Mouse (Mus musculus) stomach, embryonic 14.5 days (tissue): ENCODE measurements around the gene Mylpf. TPM values are rescaled to one million over a fixed set of nuclear protein-coding genes. Genes with fewer than 3 reads are reported as not detected.
A peak's percentile ranks its signal among the peaks of the same experiment; 100 is the strongest.

ENCODE experiments used
- ATAC-seq: fragments of 200-750 bp; cut with Nextera tagmentation; 2 replicates; pipeline ENCODE4 v1.8.0; 2017; ENCODE audit warnings: low read depth, moderate TSS enrichment; ENCODE audit not compliant: insufficient number of reproducible peaks, insufficient read depth, low FRiP score
- H3K27ac ChIP-seq: fragments of 300-500 bp; sonication (generic); 2 replicates; pipeline ENCODE4 v1.5.1; 2014; ENCODE audit warnings: mild to moderate bottlenecking, low read length, moderate library complexity, mixed read lengths
- H3K27me3 ChIP-seq: fragments of 300-500 bp; sonication (generic); 2 replicates; pipeline ENCODE4 v1.6.1; 2014; ENCODE audit warnings: low read length, control low read depth, mixed read lengths; ENCODE audit not compliant: control insufficient read depth, insufficient read depth
- H3K36me3 ChIP-seq: fragments of 300-500 bp; sonication (generic); 2 replicates; pipeline ENCODE4 v1.6.1; 2014; ENCODE audit warnings: mild to moderate bottlenecking, control low read depth, low read length, moderate library complexity, mixed read lengths; ENCODE audit not compliant: control insufficient read depth, insufficient read depth
- H3K4me1 ChIP-seq: fragments of 300-500 bp; sonication (generic); 2 replicates; pipeline ENCODE4 v1.6.1; 2014; ENCODE audit warnings: low read length, control low read depth, mixed read lengths; ENCODE audit not compliant: control insufficient read depth, insufficient read depth
- H3K4me2 ChIP-seq: fragments of 300-500 bp; sonication (generic); replicated peaks from 2 replicates; pipeline ENCODE4 v1.6.1; 2014; ENCODE audit warnings: low read depth, low read length, control low read depth
- H3K4me3 ChIP-seq: fragments of 300-500 bp; sonication (generic); 2 replicates; pipeline ENCODE4 v1.5.1; 2014; ENCODE audit warnings: low read depth, low read length, control low read depth
- H3K9ac ChIP-seq: fragments of 300-500 bp; sonication (generic); replicated peaks from 2 replicates; pipeline ENCODE4 v1.6.1; 2014; ENCODE audit warnings: low read depth, mild to moderate bottlenecking, control low read depth, low read length, moderate library complexity, mixed read lengths
- H3K9me3 ChIP-seq: fragments of 300-500 bp; sonication (generic); 2 replicates; pipeline ENCODE4 v1.6.1; 2016; ENCODE audit warnings: low read depth, low read length, control low read depth; ENCODE audit not compliant: control insufficient read depth
- WGBS: fragments of 180-500 bp; shearing (Covaris S2); extraction: QIAGEN DNeasy Blood & Tissue Kit; methylation state at CpG from one replicate; pipeline ENCODE4 v1.1.7; 2014; 5-methylcytosine and 5-hydroxymethylcytosine counted together
- polyA plus RNA-seq: library from polyadenylated mRNA; unstranded; fragments of >200 nt; fragmentation: Nextera tagmentation; extraction: Ambion mirVana; gene quantifications from 2 replicates; pipeline ENCODE4 v1.2.1, GENCODE M21; 2014

The Mylpf gene
- polyA plus RNA-seq, 1 experiment from 2014 or later: 9.7 TPM

GRCm38 (mm10) chr7:127194011-127194632 is 14.6 kb upstream of the Mylpf start:
- Histone ChIP-seq H3K9me3 (no peaks in the 10 kb centered on the region), H3K4me1 (peaks cover 18% of the 10 kb centered on the region), H3K4me2 (peak overlapping the region; percentile 45), H3K4me3 (no peak overlapping the region), H3K9ac (no peak overlapping the region), H3K36me3 (peaks cover 52% of the 10 kb centered on the region), H3K27ac (no peak overlapping the region), H3K27me3 (no peaks in the 10 kb centered on the region)
- 86% methylated on average over 17 of the region's 17 CpGs for WGBS
- no peak for ATAC-seq

DNA sequence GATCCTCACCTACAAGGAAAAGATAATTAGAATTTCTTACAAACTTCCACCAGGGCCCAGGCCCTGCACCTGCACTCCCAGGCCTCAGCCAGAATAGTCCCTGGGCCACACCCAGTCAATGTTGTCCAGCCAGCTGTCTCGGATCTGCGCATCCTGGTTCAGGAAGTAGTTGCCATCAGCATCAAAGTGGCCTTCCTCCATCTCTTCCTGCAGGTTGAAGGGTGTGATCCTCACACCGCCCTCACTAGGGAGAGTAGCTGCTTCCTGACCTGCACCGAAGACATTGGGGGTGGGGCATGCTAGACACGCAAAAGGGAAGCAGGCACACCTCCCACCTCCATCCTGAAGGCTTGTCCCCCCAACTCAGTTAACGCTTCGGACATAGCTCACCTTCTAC is 14.1 kb upstream of the Mylpf start:
- H3K4me1 ChIP-seq: peaks cover 18% of the 10 kb centered on the region
- H3K4me3 ChIP-seq: peak overlapping the region; percentile 58; the same call in 1 of the 2 replicates
- ATAC-seq: no peak
- no peaks in the 10 kb centered on the region for H3K9me3 ChIP-seq
- no peak overlapping the region; the same call in 1 of the 2 replicates for H3K27ac ChIP-seq
- peak overlapping the region; percentile 54; the same call in 1 of the 2 replicates for H3K9ac ChIP-seq
- peaks cover 57% of the 10 kb centered on the region for H3K36me3 ChIP-seq
- WGBS: 64% methylated on average over 7 of the region's 7 CpGs
- H3K27me3 ChIP-seq: no peaks in the 10 kb centered on the region
- H3K4me2 ChIP-seq: peak overlapping the region; percentile 45

DNA sequence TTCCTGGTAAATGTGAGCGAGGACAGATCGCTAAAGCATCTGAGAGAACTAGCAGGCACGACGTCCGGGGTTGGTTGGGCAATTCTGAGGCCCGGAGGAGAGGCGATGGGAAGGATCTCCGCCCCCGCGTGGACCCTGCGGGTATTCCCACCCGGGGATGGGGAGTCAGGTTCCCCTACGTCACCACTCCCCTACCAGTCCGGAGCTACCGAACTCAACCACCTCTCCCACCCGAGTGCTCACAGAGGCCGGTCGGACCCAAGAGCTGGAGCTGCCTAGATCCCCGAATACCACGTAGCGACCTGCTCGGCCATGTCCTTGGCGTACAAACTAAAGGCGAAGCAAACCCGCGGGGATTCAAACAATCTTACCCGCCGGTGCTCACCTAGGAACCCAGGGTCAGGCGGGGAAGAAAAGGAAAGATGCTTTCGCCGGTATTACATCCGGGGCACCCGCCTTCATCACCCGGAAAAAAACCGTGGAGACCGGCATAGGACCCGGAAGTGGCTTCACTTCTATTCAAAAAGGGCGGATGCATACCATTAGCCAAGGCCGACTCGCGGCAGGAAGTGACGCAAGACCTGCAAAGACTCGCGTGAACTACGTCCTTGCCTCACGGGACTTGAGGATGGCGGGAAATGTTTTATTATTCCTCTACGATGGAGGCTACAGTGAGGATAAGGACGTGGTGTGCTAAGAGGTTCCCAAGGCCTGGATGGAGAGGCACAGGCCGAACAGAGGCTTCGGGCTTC is 13.0 kb upstream of the Mylpf start, which contains the start of gene Cd2bp2:
Gene Cd2bp2 (minus strand): TSS at position 507 of the 752 bp plus-strand sequence.
- no peaks in the 10 kb centered on the region for H3K9me3 ChIP-seq
- peak within 1 kb of the TSS; percentile 58 for H3K4me3 ChIP-seq
- H3K36me3 ChIP-seq: peaks cover 67% of the 10 kb centered on the region
- H3K9ac ChIP-seq: peak within 1 kb of the TSS; percentile 54
- H3K27ac ChIP-seq: peak within 1 kb of the TSS; percentile 87
- peak; percentile 96 for ATAC-seq
- WGBS: under 1% methylated on average over 51 of the region's 51 CpGs
- peak within 1 kb of the TSS; percentile 51 for H3K4me2 ChIP-seq
- peaks cover 18% of the 10 kb centered on the region for H3K4me1 ChIP-seq
- H3K27me3 ChIP-seq: no peaks in the 10 kb centered on the region

DNA sequence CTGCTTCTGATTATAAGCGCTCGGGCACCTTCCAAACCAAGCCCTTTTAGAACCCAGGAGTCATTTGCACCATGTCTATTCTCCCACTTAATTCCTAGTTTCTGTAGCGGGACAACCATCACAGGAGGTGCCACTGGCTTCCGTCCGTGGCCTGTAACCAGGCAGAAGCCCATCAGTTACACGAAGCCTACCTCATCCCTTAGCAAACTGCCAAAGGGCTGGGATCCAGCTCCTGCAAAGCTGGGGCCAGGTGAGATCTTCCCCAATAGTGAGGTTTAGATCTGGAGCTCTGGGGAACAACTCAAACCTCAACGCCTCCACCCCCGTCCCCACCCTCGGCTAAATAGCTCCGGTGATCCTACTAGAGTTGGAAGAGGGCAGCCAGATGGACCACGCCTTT is 12.2 kb upstream of the Mylpf start:
- H3K4me2 ChIP-seq: peak overlapping the region; percentile 51
- no peak for ATAC-seq
- peak overlapping the region; percentile 58 for H3K4me3 ChIP-seq
- WGBS: 51% methylated on average over 11 of the region's 11 CpGs
- peak overlapping the region; percentile 86 for H3K27ac ChIP-seq
- H3K27me3 ChIP-seq: no peaks in the 10 kb centered on the region
- peaks cover 18% of the 10 kb centered on the region for H3K4me1 ChIP-seq
- no peaks in the 10 kb centered on the region for H3K9me3 ChIP-seq
- H3K9ac ChIP-seq: peak overlapping the region; percentile 49
- H3K36me3 ChIP-seq: peaks cover 72% of the 10 kb centered on the region

DNA sequence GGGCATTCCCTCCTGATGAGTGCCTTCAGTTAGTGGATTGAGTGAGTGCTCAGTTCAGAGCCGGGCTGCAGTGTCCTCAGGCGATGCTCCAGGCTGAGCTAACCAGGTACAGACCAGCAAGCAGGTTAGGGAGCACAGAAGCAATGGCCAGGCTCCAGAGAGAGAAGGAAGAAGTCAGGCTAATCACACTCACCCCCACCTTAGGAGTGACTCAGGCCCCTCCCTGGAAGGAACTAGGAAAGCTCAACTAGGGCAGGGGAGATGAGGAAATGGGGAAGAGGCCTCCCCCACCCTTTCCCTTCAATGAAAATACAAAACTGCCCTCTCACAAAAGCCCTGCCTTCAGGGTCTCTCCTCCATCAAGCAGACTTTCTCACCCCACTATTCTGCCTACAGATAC is 2.1 kb upstream of the Mylpf start:
- Histone ChIP-seq H3K9me3 (no peaks in the 10 kb centered on the region), H3K27me3 (no peaks in the 10 kb centered on the region), H3K4me2 (peak overlapping the region; percentile 96), H3K4me1 (peaks cover 12% of the 10 kb centered on the region), H3K36me3 (peaks cover 27% of the 10 kb centered on the region), H3K4me3 (peak overlapping the region; percentile 76), H3K9ac (peak overlapping the region; percentile 89), H3K27ac (no peak overlapping the region)
- WGBS: 52% methylated on average over 2 of the region's 2 CpGs
- no peak for ATAC-seq

DNA sequence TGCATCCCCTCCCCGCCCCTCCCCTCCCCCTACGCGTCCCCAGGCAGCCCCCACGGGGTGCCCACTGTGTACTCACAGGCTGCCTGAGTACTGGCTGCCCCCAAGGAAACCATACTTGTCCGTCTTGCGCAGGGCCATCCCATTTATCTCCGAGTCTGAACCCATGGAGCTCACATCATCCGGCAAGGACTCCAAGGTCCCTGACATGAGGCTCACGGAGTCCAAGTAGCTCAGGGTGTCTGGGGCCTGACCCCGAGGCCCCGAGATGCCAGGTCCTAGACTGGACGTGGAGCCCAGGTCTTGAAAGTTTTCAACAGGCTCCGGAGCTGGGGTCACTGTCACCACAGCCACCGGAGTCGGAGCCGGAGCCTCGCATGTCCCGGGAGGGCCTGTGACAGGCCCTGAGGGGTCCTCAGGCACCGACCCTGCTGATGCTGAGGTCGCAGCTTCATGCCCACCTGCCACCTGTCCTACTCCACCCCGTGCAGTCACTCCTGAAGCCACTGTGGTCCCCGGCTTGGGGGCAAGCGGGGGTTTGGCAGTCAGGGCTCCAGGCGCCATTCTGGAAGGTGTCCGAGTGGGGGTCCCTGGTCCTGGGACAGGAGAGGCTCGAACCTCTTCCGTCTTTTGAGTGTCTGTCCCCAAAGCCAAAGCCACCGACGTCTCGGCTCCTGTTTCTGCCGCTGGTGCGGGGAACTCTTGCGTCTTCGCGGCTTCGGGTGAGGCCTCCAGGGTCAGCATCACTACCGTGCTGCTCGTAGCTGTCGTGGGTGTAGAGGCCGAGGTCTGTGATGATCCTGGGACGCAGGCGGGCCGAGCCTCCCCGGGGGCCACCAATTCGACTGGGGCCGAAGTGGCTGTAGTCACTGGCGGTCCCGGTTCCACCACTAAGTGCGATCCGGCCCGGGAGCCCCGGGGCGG is 1.1 kb upstream of the Mylpf start:
- H3K4me2 ChIP-seq: peak overlapping the region; percentile 96
- no peak for ATAC-seq
- peak overlapping the region; percentile 79; the same call in 1 of the 2 replicates for H3K27ac ChIP-seq
- H3K4me3 ChIP-seq: peak overlapping the region; percentile 76
- no peaks in the 10 kb centered on the region for H3K27me3 ChIP-seq
- H3K4me1 ChIP-seq: peaks cover 12% of the 10 kb centered on the region
- peaks cover 17% of the 10 kb centered on the region for H3K36me3 ChIP-seq
- H3K9ac ChIP-seq: peak overlapping the region; percentile 89
- no peaks in the 10 kb centered on the region for H3K9me3 ChIP-seq
- WGBS: under 1% methylated on average over 53 of the region's 53 CpGs

- ATAC-seq: peak; percentile 56
These were observed 466 bp upstream of the Mylpf start, which contains the start of gene Tbc1d10b for GRCm38 (mm10) chr7:127208295-127208552. TSS of gene Tbc1d10b (minus strand) at chr7:127208468.

GRCm38 (mm10) chr7:127209851-127210250 is 1.2 kb downstream of the Mylpf start:
- Histone ChIP-seq H3K4me3 (0 out of 2 replicates have a peak overlapping the region, but pooled peaks have one; percentile 76), H3K36me3 (peaks cover 2% of the 10 kb centered on the region; the same call in 1 of the 2 replicates), H3K27me3 (no peaks in the 10 kb centered on the region), H3K27ac (peak overlapping the region; percentile 74; the same call in 1 of the 2 replicates), H3K9ac (no peak overlapping the region), H3K4me1 (peaks cover 12% of the 10 kb centered on the region), H3K4me2 (peak overlapping the region; percentile 44), H3K9me3 (no peaks in the 10 kb centered on the region)
- 83% methylated on average over 5 of the region's 5 CpGs for WGBS
- ATAC-seq: no peak

More at GRCm38 (mm10) chr7:127208295-127208552, 466 bp upstream of the Mylpf start, which contains the start of gene Tbc1d10b:
- no peaks in the 10 kb centered on the region for H3K27me3 ChIP-seq
- peak within 1 kb of the TSS; percentile 96 for H3K4me2 ChIP-seq
- H3K27ac ChIP-seq: peak within 1 kb of the TSS; percentile 79
- peaks cover 12% of the 10 kb centered on the region for H3K4me1 ChIP-seq
- H3K9ac ChIP-seq: peak within 1 kb of the TSS; percentile 89
- H3K9me3 ChIP-seq: no peaks in the 10 kb centered on the region
- peak within 1 kb of the TSS; percentile 76 for H3K4me3 ChIP-seq
- H3K36me3 ChIP-seq: peaks cover 11% of the 10 kb centered on the region
- WGBS: 1% methylated on average over 27 of the region's 44 CpGs
